Mouse (Mus musculus) left cerebral cortex, postnatal 10 days (tissue): Measurements from ENCODE around the gene Hoxd10. TPM values are rescaled to one million over a fixed set of nuclear protein-coding genes. Genes with fewer than 3 reads are reported as not detected.

Experiments
- DNase-seq, 2 experiments: peaks; one replicate each; pipeline ENCODE4 v3.0.0; 2021 to 2022; ENCODE audit warnings: low spot score in 2 of 2, mixed read lengths in 1 of 2; ENCODE audit errors: extremely low spot score in 1 of 2
- intact Hi-C: fragments of 180-260 bp; cut with DNase I; formaldehyde crosslinking; loops from one replicate; pipeline ENCODE4 v1.15.1; 2025
- total RNA-seq, 2 experiments: library from RNA; stranded (reverse); gene quantifications; 2 replicates each; pipeline ENCODE4 v1.2.3; 2021

Hoxd10 gene
- total RNA-seq, 2 experiments from 2014 or later = not detected

GRCm38 (mm10) chr2:74733317-74733661 is 41.6 kb downstream of the Hoxd10 start:
- intact Hi-C loops = no loop called here
- no peak for DNase-seq

GRCm38 (mm10) chr2:74733765-74734164 is 42.0 kb downstream of the Hoxd10 start:
- no peak for DNase-seq
- intact Hi-C loops = no loop called here

- intact Hi-C loops = no loop called here
- no peak for DNase-seq
Observed at GRCm38 (mm10) chr2:74734451-74734850, 42.7 kb downstream of the Hoxd10 start.

- no peak for DNase-seq
- intact Hi-C loops = no loop called here
Observed at GRCm38 (mm10) chr2:74734996-74735811, 43.5 kb downstream of the Hoxd10 start.

GRCm38 (mm10) chr2:74735851-74736687 is 44.3 kb downstream of the Hoxd10 start:
- intact Hi-C loops = no loop called here
- no peak for DNase-seq

GRCm38 (mm10) chr2:74736688-74737577 is 45.2 kb downstream of the Hoxd10 start:
- intact Hi-C loops = no loop called here
- DNase-seq = no peak

- intact Hi-C loops = no loop called here
- DNase-seq = no peak
Observed at GRCm38 (mm10) chr2:74737578-74738070, 45.9 kb downstream of the Hoxd10 start.

- intact Hi-C loops = no loop called here
- no peak for DNase-seq
Observed at GRCm38 (mm10) chr2:74738623-74739475, 47.1 kb downstream of the Hoxd10 start.

GRCm38 (mm10) chr2:74739476-74739800 is 47.7 kb downstream of the Hoxd10 start:
- DNase-seq = no peak
- intact Hi-C loops = no loop called here

GRCm38 (mm10) chr2:74739869-74740268 is 48.1 kb downstream of the Hoxd10 start:
- no peak for DNase-seq
- intact Hi-C loops = no loop called here

GRCm38 (mm10) chr2:74740311-74741091 is 48.8 kb downstream of the Hoxd10 start:
- DNase-seq = no peak
- intact Hi-C loops = no loop called here

- DNase-seq = no peak
- intact Hi-C loops = no loop called here
Observed at GRCm38 (mm10) chr2:74741252-74741978, 49.7 kb downstream of the Hoxd10 start.

- DNase-seq = no peak
- intact Hi-C loops = no loop called here
Observed at GRCm38 (mm10) chr2:74741979-74742277, 50.2 kb downstream of the Hoxd10 start.
